ENCODE assay signal across 26 mouse cellular contexts in the genomic region with DNA sequence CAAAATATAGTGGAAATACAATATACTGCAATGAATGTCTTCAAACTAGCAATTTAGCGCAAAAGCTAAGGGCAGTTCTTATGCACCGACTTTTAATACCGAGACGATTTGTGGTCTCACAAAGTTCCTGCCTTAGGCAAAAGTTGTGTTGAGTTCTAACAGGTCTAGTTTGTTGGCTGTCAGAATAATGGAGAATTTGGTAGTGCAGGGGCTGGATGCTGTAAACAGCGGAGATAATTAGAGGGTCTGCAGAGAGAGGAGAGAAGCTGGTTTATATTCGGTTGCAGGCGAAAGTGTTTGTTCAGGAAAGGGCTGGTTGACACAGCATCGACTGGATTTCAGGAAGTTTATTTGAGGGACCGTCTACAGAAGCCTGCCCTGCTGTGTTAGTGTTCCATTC.
"Had no signal": no experiment of that assay in that cellular context is flagged by ENCODE, and none has a peak within 500 bp of the region (broad histone marks: within the 10 kb centered on the region; RNA-seq: fewer than 3 reads in every experiment).

No protein-coding gene starts in this region.

- H3K36me3 ChIP-seq: heart, embryonic 12.5 days; hindbrain, embryonic 10.5 days; hindbrain, embryonic 12.5 days; intestine, embryonic 15.5 days; limb, embryonic 12.5 days; liver, embryonic 13.5 days; liver, embryonic 15.5 days had no signal

- H3K27me3 ChIP-seq: heart, embryonic 12.5 days; hindbrain, embryonic 12.5 days; intestine, embryonic 15.5 days; limb, embryonic 12.5 days; liver, embryonic 13.5 days; liver, embryonic 15.5 days had no signal

- DNase-seq: gastrocnemius, adult 2 months; gastrocnemius, postnatal 10 days; gastrocnemius, postnatal 25 days; heart, adult 2 months; heart, postnatal 10 days; heart, postnatal 4 days; kidney, adult 18-20 months; kidney, adult 8-10 months; kidney, postnatal 10 days; kidney, postnatal 25 days; layer of hippocampus, adult 9-11 months; layer of hippocampus, postnatal 36 days; left cerebral cortex, postnatal 4 days; liver; liver, embryonic 13.5 days had no signal

- H3K9me3 ChIP-seq: heart, embryonic 12.5 days; hindbrain, embryonic 10.5 days; hindbrain, embryonic 12.5 days; intestine, embryonic 15.5 days; limb, embryonic 12.5 days; liver, embryonic 13.5 days; liver, embryonic 15.5 days had no signal

- ATAC-seq: hindbrain, embryonic 16.5 days; inflammation-experienced regulatory T-cells, adult 6 months; intestine, embryonic 15.5 days; intestine, postnatal 0 days had no signal

- H3K4me1 ChIP-seq: heart, embryonic 12.5 days; hindbrain, embryonic 10.5 days; hindbrain, embryonic 12.5 days; intestine, embryonic 15.5 days; liver, embryonic 13.5 days; liver, embryonic 15.5 days had no signal

- H3K4me3 ChIP-seq: gastrocnemius, adult 2 months; heart, adult 2 months; heart, embryonic 12.5 days; hindbrain, embryonic 10.5 days; hindbrain, embryonic 12.5 days; intestine, embryonic 15.5 days; limb, embryonic 12.5 days; liver, embryonic 13.5 days; liver, embryonic 15.5 days had no signal

- H3K27ac ChIP-seq: gastrocnemius, adult 2 months; heart, adult 2 months; hindbrain, embryonic 10.5 days; hindbrain, embryonic 12.5 days; hindbrain, embryonic 14.5 days; intestine, embryonic 15.5 days; limb, embryonic 12.5 days; liver, embryonic 13.5 days; liver, embryonic 15.5 days had no signal

- H3K9ac ChIP-seq: heart, embryonic 12.5 days; hindbrain, embryonic 12.5 days; hindbrain, embryonic 14.5 days; intestine, embryonic 15.5 days; limb, embryonic 12.5 days; liver, embryonic 13.5 days; liver, embryonic 15.5 days had no signal

- H3K4me2 ChIP-seq: heart, embryonic 12.5 days; hindbrain, embryonic 12.5 days; hindbrain, embryonic 14.5 days; intestine, embryonic 15.5 days; limb, embryonic 12.5 days; liver, embryonic 11.5 days; liver, embryonic 13.5 days; liver, embryonic 15.5 days had no signal
